Mouse (Mus musculus) testis, postnatal 10 days (tissue): ENCODE results near the gene Gm4778.
"Not testable (repeated sequence)": the region's sequence is repeated elsewhere in the genome, so short reads cannot be mapped to it uniquely, and the experiment has no call there.

Experiments used
- DNase-seq: peaks from one replicate; pipeline ENCODE4 v3.0.0; 2021; ENCODE audit warnings: low spot score

The Gm4778 gene

GRCm38 (mm10) chr3:94263736-94264135, at the start of gene Gm4778:
Gene Gm4778, plus strand, starts transcription at chr3:94264036.
- not testable (repeated sequence) for DNase-seq

GRCm38 (mm10) chr3:94260598-94260997, 3.2 kb upstream of the Gm4778 start:
- no peak for DNase-seq

GRCm38 (mm10) chr3:94275991-94276390, 12.2 kb downstream of the Gm4778 start:
- no peak for DNase-seq

GRCm38 (mm10) chr3:94305457-94305856, 41.6 kb downstream of the Gm4778 start:
- DNase-seq = no peak

- no peak for DNase-seq
Measured at GRCm38 (mm10) chr3:94306975-94307374, 43.1 kb downstream of the Gm4778 start.

GRCm38 (mm10) chr3:94309633-94310363, 46.0 kb downstream of the Gm4778 start, which contains the start of gene Them4:
Gene Them4, plus strand, starts transcription at chr3:94310089.
- DNase-seq = peak; percentile 93

- no peak for DNase-seq
Measured at GRCm38 (mm10) chr3:94310491-94310890, 46.7 kb downstream of the Gm4778 start.

GRCm38 (mm10) chr3:94310911-94311310, 47.1 kb downstream of the Gm4778 start:
- DNase-seq = no peak

- no peak for DNase-seq
Measured at GRCm38 (mm10) chr3:94311376-94311775, 47.5 kb downstream of the Gm4778 start.
